Mouse (Mus musculus): Measurements from ENCODE around the gene Frs3.

Frs3 gene

DNA sequence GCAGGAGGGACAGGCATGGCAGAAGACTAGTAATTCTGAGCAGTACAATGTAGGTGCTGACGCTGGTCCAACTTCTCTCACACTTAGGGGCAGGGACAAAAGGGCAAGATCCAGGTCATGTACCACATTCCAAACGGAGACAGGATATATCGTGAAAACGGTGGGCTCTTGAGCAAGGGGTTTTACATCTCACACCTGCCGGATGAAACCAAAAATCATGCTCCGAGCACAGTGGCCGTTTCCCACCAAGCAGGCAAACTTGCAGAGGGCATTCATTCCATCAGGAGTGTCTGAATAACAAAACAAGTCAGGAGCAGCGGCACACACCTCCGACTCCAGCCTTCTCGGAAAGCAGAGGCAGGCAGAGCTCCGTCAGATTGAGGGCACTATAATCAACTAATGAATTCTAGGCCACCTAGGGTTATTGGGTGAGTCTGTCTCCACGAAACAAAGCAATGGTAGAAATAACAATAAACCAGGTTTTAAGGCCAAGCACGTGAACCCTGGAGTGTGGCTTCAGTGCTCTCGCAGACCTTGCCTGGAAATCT lies 46.8 kb downstream of the Frs3 start:
- no peak for DNase-seq (ENCODE audit: low spot score)

- peak; percentile 87 for DNase-seq (ENCODE audit: low spot score)
Observed at GRCm38 (mm10) chr17:47736856-47737255, 48.0 kb downstream of the Frs3 start, which contains the start of gene Tfeb. Gene Tfeb, plus strand, starts transcription at chr17:47737030.

DNA sequence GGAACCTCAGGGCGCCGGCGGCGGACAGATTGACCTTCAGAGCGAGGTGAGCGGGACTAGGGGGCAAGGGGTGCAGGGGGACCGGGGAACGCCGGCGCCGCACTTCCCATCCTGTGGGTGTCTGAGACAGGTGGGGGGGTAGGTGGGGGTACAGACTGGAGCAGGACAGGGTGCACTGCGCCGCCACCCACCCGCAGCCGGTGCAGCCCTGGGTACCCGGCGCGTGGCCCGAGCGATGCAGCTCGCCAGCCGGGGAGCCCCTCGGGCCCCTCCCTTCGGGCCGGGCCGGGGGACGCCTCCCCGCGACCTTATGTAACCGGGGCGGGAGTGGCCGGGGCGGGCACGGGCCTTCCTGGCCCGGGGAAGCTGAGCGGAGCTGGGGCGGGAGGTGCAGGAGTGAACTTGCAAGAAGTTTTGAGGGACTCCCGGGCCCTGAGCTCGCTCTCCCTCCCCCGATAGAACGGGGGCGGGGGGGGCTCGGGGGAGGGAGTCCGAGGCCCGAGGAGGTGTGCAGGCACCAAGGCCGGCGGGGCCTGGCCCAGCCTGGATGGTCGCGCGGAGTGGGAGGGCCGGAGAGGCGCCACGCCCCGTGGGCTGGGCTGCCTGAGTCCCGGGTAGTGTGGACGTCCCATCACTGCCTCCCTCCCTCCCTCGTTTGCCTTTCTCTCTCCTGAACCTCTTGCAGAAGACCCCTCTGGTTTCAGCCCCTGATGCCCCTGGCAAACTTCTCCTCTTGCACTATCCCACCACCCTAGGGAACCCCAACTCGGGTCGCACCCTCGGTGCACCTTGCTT lies 48.6 kb downstream of the Frs3 start:
- DNase-seq (ENCODE audit: low spot score), result peak; percentile 45

DNA sequence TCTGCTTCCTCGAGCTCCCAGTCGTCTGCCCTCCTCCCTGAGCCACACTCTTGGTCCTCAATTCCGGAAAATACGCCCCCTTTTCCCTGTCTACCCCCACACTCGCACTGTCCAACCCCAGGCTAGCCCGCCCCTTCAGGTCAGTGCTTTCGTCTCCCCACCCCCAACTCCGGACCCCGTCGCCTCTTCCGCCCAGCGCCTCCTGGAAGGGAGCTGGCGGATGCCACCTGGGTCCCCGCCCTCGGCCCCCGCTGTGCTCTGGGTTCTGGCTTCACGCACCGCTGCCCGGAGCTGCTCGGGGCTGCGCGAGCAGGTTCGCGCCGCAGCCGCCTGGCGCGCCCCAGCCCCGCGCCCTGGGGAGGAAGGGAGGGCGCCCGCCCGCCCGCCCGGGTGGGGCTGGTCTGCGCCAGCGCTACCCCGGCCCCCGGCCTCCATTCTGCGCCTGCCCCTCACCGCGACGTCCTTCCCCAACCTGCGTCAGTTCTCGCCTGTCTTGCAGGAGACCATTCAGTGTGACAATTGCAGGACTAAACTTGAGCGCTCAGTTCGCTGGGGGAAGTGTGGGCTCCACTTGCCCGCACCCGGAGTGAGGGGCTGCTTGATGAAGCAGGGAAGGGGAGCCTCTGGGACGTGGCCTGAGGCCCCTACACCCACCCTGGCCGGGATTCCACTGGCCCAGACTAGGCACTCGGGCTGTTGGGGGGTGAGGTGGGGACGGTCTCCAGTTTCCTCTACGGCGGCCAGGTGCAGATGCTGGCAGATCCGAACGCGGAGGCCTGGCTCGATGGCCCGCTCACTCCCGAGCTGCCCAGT lies 49.4 kb downstream of the Frs3 start:
- no peak for DNase-seq (ENCODE audit: low spot score)

GRCm38 (mm10) chr17:47738879-47739798 lies 50.3 kb downstream of the Frs3 start:
- DNase-seq (ENCODE audit: low spot score), result no peak

GRCm38 (mm10) chr17:47740186-47740585 lies 51.4 kb downstream of the Frs3 start:
- no peak for DNase-seq (ENCODE audit: low spot score)

DNA sequence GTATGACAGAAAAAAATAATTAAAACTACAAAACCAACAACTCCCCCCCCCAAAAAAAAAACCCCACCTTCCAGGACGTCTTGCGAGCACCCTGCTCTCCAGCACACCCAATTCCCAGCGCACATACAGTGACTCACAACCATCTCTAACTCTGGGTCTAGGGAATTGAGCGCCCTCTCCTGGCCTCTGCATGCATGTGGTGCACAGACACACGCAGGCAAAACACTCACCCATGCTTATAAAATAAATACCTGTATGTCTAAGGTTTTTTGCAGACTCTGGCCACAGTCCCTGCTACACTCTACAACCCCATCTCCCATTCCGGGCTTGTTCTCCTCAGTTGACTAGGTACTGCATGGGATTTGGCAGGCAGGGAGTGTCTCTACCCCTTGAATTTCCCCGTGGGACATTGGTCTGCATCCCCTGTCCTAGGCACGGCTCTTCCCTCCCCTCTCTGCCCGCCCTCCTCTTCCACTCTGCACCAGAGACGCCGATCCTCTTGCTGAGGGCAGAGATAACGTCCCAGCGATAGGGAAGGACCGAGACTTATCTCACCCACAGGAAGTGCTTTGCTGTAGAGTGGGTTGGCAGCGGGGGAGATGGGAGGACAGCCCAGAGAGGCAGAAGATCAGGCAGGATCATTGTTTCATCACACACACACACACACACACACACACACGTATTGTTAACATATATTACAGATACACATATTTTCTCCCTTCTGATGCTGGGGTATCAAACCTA lies 54.3 kb downstream of the Frs3 start:
- DNase-seq (ENCODE audit: low spot score), result peak; percentile 56

DNA sequence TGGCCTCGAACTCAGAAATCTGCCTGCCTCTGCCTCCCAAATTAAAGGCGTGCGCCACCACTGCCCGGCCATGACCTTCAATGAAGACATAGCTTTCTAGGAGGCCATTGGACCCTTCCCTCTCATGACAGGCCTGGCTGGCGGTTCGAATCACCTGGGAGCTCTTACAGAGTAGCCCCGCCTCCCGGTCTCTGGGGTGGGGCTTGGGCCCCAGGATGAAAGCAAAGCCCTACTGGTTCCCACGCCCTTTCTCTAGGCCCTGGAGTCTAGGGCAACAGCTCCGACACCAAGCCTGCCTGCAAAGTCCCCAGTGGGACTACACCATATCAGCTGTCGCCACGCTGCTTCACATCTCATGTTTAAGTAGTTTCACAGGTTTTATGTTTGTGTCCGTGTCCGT lies 55.3 kb downstream of the Frs3 start:
- DNase-seq (ENCODE audit: low spot score), result no peak

DNA sequence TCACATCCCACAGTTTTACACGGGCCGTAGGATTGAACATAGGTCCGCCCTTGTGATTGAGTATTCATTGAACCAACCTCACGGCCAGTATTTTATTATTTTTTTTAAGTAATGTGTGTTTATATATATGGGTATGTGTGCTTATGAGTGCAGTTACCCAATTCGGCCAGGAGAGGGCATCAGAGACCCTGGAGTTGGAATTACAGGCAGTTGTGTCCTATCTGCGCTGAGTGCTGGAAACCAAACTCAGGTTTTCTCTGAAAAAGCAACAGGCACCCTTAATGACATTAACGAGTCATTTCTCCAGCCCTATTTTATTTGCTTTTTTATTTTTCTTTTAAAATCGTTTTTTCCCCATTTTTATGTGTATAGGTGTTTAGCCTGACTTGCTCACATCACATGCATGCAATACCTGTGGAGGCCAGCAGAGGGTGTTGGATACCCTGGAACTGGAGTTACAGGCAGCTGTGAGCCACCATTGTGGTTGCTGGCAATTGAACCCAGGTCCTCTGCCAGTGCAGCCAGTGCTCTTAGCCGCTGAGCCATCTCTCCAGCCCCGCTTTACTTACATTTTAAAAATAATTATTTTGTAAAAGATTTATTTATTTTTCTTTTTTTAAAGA lies 56.0 kb downstream of the Frs3 start:
- DNase-seq (ENCODE audit: low spot score), result no peak

DNA sequence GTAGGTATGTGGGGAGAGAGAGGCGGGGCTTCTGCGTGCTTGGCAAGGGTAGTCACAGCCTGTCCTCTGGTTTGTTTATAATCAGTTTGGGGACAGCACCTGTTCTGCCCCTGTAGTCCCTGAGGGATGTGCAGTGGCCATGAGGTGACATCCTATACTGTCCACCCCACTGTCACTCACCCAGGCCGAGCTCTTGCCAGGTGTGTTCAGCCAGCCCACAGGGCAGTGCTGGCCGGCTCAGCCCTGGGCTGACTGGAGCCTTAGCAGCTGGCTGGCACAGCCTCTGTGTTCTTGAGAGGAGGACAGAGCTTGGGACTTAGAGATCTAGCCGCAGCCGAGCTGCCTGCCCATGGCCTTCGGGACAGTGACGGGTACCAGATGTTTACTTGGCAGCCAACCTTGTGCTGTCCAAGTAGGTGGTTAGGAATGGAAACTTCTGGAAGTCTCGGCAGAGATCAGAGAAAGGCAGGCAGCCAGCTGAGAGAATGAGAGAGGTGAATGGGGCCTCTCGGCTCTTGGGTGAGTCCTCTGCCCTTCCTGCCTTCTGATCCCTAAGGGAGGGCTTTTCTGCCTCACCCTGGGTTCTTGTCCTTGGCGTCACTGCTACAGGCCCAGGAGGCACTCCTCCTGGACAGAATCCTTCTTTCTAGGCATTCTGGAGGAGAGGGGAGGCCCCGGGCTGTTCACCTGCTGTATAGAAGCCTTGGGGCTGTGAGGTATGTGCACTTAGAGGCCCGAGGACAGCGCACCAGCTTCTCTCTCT lies 60.1 kb downstream of the Frs3 start:
- no peak for DNase-seq (ENCODE audit: low spot score)

DNA sequence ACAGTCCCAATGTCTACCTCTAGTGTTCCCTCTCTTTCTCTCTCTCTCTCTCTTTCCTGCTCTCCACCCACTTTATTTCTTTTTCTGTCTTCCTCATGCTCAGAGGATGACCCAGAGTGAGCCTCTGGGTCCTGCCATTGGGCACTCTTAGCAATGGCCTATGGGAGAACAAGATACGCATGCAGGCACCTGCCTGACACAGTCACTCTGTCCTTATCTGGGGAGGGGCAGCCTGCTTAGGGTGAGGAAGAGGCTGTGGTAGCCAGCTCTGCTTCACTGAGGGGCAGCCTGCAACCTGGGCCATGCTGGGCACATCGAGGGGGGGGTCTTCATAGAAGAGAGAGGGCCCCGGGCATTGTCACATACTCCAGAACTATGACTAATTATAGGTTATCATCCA lies 60.8 kb downstream of the Frs3 start:
- no peak for DNase-seq (ENCODE audit: low spot score)

DNA sequence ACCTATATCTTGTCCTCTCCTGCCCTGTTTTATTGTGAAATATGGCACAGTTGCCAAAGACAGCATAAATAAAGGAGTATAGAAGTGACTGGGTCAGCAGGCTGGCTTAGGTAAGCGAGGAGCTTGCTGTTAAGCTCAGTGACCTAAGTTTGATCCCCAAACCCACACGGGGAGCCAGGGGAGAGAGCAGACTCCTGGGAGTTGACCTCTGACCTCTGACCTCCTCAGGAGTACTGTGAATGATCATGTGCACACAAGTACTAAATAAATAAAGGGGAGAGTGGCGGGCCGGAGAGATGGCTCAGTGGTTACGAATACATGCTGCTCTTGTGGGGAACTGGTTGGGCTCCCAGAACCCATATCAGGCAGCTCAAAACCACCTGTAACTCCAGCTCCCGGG lies 61.3 kb downstream of the Frs3 start:
- DNase-seq (ENCODE audit: low spot score), result no peak

GRCm38 (mm10) chr17:47751811-47752210 lies 63.0 kb downstream of the Frs3 start:
- DNase-seq (ENCODE audit: low spot score), result no peak

DNA sequence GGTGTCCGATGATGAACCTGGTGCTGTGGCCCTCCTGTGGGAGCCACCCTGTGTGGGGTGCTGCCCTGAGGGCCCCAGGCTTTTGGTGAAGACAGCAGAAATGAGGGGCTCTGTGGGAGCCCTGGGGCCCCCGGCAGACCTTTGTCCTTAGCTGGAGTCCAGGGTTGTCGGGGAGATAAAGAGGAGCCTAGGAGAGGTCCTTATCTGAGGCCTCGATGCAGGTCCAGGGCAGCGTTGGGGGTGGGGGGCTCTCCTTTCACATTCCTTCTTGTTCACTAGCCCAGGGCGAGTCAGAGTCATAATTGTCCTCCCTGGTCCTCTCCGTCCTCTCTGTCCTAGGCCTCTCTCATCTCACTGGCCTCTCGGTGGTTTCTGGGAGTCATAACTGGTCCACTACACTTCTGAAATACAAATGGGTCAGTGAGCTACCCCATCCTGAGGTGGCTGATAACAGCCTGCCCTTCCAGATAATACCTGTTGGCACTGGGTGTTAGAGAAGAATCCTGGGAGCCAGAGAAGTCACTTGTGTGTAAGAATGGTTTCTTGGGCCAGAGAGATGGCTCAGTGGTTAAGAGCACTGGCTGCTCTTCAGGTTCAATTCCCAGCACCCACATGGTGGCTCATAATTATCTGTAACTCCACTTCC lies 64.4 kb downstream of the Frs3 start:
- no peak for DNase-seq (ENCODE audit: low spot score)

Measured in c-Kit-positive CD71-positive TER-119-positive erythroid progenitor cells, embryonic 14.5 days (primary cell).